Mouse (Mus musculus) stomach, embryonic 15.5 days (tissue): ENCODE results near the gene Serping1. TPM values are rescaled to one million over a fixed set of nuclear protein-coding genes. Genes with fewer than 3 reads are reported as not detected.
"Not testable (repeated sequence)": the region's sequence is repeated elsewhere in the genome, so short reads cannot be mapped to it uniquely, and the experiment has no call there.

ENCODE experiments used
- ATAC-seq: fragments of 200-750 bp; cut with Nextera tagmentation; 2 replicates; pipeline ENCODE4 v1.8.0; 2017; ENCODE audit warnings: low read depth, moderate number of reproducible peaks, moderate TSS enrichment; ENCODE audit not compliant: insufficient read depth, low FRiP score
- H3K27ac ChIP-seq: fragments of 300-500 bp; sonication (generic); 2 replicates; pipeline ENCODE4 v1.5.1; 2015; ENCODE audit warnings: mild to moderate bottlenecking, inconsistent platforms
- H3K27me3 ChIP-seq: fragments of 300-500 bp; sonication (generic); replicated peaks from 2 replicates; pipeline ENCODE4 v1.6.1; 2015; ENCODE audit warnings: inconsistent platforms
- H3K36me3 ChIP-seq: fragments of 300-500 bp; sonication (generic); 2 replicates; pipeline ENCODE4 v1.6.1; 2015; ENCODE audit warnings: inconsistent platforms
- H3K4me1 ChIP-seq: fragments of 300-500 bp; sonication (generic); 2 replicates; pipeline ENCODE4 v1.6.1; 2015; ENCODE audit warnings: inconsistent platforms
- H3K4me2 ChIP-seq: fragments of 300-500 bp; sonication (generic); 2 replicates; pipeline ENCODE4 v1.6.1; 2015; ENCODE audit warnings: mild to moderate bottlenecking, inconsistent platforms
- H3K4me3 ChIP-seq: fragments of 300-500 bp; sonication (generic); replicated peaks from 2 replicates; pipeline ENCODE4 v1.5.1; 2015; ENCODE audit warnings: inconsistent platforms
- H3K9ac ChIP-seq: fragments of 300-500 bp; sonication (generic); 2 replicates; pipeline ENCODE4 v1.6.1; 2015; ENCODE audit warnings: inconsistent platforms
- H3K9me3 ChIP-seq: fragments of 300-500 bp; sonication (generic); 2 replicates; pipeline ENCODE4 v1.6.1; 2016; ENCODE audit warnings: inconsistent platforms
- WGBS: fragments of 180-500 bp; shearing (Covaris S2); methylation state at CpG from one replicate; pipeline ENCODE4 v1.1.7; 2015; 5-methylcytosine and 5-hydroxymethylcytosine counted together
- polyA plus RNA-seq: library from polyadenylated mRNA; unstranded; fragments of >200 nt; fragmentation: Nextera tagmentation; extraction: Ambion mirVana; gene quantifications from 2 replicates; pipeline ENCODE4 v1.2.1, GENCODE M21; 2015

Serping1 gene
- polyA plus RNA-seq, 1 experiment from 2014 or later, result 79.6 TPM

- Histone ChIP-seq H3K27ac (no peak overlapping the region), H3K4me1 (peaks cover 75% of the 10 kb centered on the region), H3K27me3 (0 out of 2 replicates have a peak, but pooled peaks cover 3% of the 10 kb centered on the region), H3K9me3 (no peaks in the 10 kb centered on the region), H3K9ac (no peak overlapping the region), H3K4me3 (peak overlapping the region; percentile 12), H3K36me3 (peaks cover 10% of the 10 kb centered on the region; the same call in 1 of the 2 replicates), H3K4me2 (peak overlapping the region; percentile 69)
- 5% methylated on average over 27 of the region's 27 CpGs for WGBS
- no peak for ATAC-seq
Measured at GRCm38 (mm10) chr2:84736312-84737161, 38.7 kb downstream of the Serping1 start.

- Histone ChIP-seq H3K9ac (peak overlapping the region; percentile 13; the same call in 1 of the 2 replicates), H3K4me2 (peak overlapping the region; percentile 69), H3K4me3 (peak overlapping the region; percentile 45), H3K27ac (no peak overlapping the region; the same call in 1 of the 2 replicates), H3K36me3 (0 out of 2 replicates have a peak, but pooled peaks cover 5% of the 10 kb centered on the region), H3K27me3 (0 out of 2 replicates have a peak, but pooled peaks cover 3% of the 10 kb centered on the region), H3K4me1 (peaks cover 65% of the 10 kb centered on the region), H3K9me3 (no peaks in the 10 kb centered on the region)
- 11% methylated on average over 7 of the region's 7 CpGs for WGBS
- ATAC-seq, result peak; percentile 85
Measured at GRCm38 (mm10) chr2:84735346-84735920, 39.8 kb downstream of the Serping1 start.

- Histone ChIP-seq H3K9me3 (no peaks in the 10 kb centered on the region), H3K4me1 (peaks cover 60% of the 10 kb centered on the region), H3K9ac (peak overlapping the region; percentile 13; the same call in 1 of the 2 replicates), H3K36me3 (0 out of 2 replicates have a peak, but pooled peaks cover 2% of the 10 kb centered on the region), H3K27ac (no peak overlapping the region), H3K4me2 (peak overlapping the region; percentile 69), H3K4me3 (peak overlapping the region; percentile 45), H3K27me3 (0 out of 2 replicates have a peak, but pooled peaks cover 3% of the 10 kb centered on the region)
- 3% methylated on average over 2 of the region's 2 CpGs for WGBS
- no peak for ATAC-seq
Measured at GRCm38 (mm10) chr2:84734919-84735318, 40.3 kb downstream of the Serping1 start.

GRCm38 (mm10) chr2:84734351-84734864 is 40.8 kb downstream of the Serping1 start:
- Histone ChIP-seq H3K4me1 (peaks cover 56% of the 10 kb centered on the region), H3K4me2 (peak overlapping the region; percentile 69), H3K27me3 (0 out of 2 replicates have a peak, but pooled peaks cover 3% of the 10 kb centered on the region), H3K9ac (peak overlapping the region; percentile 13; the same call in 1 of the 2 replicates), H3K9me3 (no peaks in the 10 kb centered on the region), H3K4me3 (peak overlapping the region; percentile 45), H3K36me3 (no peaks in the 10 kb centered on the region), H3K27ac (no peak overlapping the region; the same call in 1 of the 2 replicates)
- WGBS, result under 1% methylated on average over 11 of the region's 11 CpGs
- no peak for ATAC-seq

- peak; percentile 24; the same call in 1 of the 2 replicates for ATAC-seq
- Histone ChIP-seq H3K9me3 (no peaks in the 10 kb centered on the region), H3K27ac (no peak within 1 kb of the TSS; the same call in 1 of the 2 replicates), H3K36me3 (no peaks in the 10 kb centered on the region), H3K4me1 (peaks cover 53% of the 10 kb centered on the region), H3K4me2 (peak within 1 kb of the TSS; percentile 69), H3K27me3 (0 out of 2 replicates have a peak, but pooled peaks cover 3% of the 10 kb centered on the region), H3K4me3 (peak within 1 kb of the TSS; percentile 45), H3K9ac (peak within 1 kb of the TSS; percentile 13; the same call in 1 of the 2 replicates)
- WGBS, result 1% methylated on average over 8 of the region's 8 CpGs
Measured at GRCm38 (mm10) chr2:84733579-84734300, 41.5 kb downstream of the Serping1 start, which contains the start of gene Ypel4. Ypel4 (plus strand) TSS chr2:84734058.

GRCm38 (mm10) chr2:84732394-84732793 is 42.9 kb downstream of the Serping1 start:
- ATAC-seq, result no peak
- Histone ChIP-seq H3K9me3 (no peaks in the 10 kb centered on the region), H3K36me3 (no peaks in the 10 kb centered on the region), H3K4me1 (peaks cover 40% of the 10 kb centered on the region), H3K4me2 (no peak overlapping the region), H3K4me3 (no peak overlapping the region), H3K9ac (no peak overlapping the region), H3K27me3 (0 out of 2 replicates have a peak, but pooled peaks cover 3% of the 10 kb centered on the region), H3K27ac (no peak overlapping the region)
- 74% methylated on average over 1 of the region's 1 CpGs for WGBS

GRCm38 (mm10) chr2:84731206-84731605 is 44.0 kb downstream of the Serping1 start:
- Histone ChIP-seq H3K9me3 (no peaks in the 10 kb centered on the region), H3K9ac (no peak overlapping the region), H3K4me3 (no peak overlapping the region), H3K27me3 (0 out of 2 replicates have a peak, but pooled peaks cover under 1% of the 10 kb centered on the region), H3K4me1 (peaks cover 34% of the 10 kb centered on the region), H3K36me3 (no peaks in the 10 kb centered on the region), H3K4me2 (no peak overlapping the region), H3K27ac (no peak overlapping the region)
- ATAC-seq, result no peak
- WGBS, result 77% methylated on average over 3 of the region's 3 CpGs

- not testable (repeated sequence) for H3K36me3 ChIP-seq, H3K4me3 ChIP-seq, H3K27me3 ChIP-seq, H3K9me3 ChIP-seq, H3K9ac ChIP-seq, H3K27ac ChIP-seq, H3K4me2 ChIP-seq, ATAC-seq
- peaks cover 13% of the 10 kb centered on the region for H3K4me1 ChIP-seq
- WGBS, result 77% methylated on average over 5 of the region's 5 CpGs
Measured at GRCm38 (mm10) chr2:84728191-84728590, 47.1 kb downstream of the Serping1 start.

GRCm38 (mm10) chr2:84727172-84727858 is 47.9 kb downstream of the Serping1 start, which contains the start of gene Clp1:
Clp1 (minus strand) TSS chr2:84727350.
- peak within 1 kb of the TSS; percentile 76 for H3K4me2 ChIP-seq
- ATAC-seq, result peak; percentile 97
- under 1% methylated on average over 39 of the region's 39 CpGs for WGBS
- H3K9me3 ChIP-seq, result no peaks in the 10 kb centered on the region
- H3K27me3 ChIP-seq, result no peaks in the 10 kb centered on the region
- H3K4me3 ChIP-seq, result peak within 1 kb of the TSS; percentile 50
- peaks cover 13% of the 10 kb centered on the region for H3K4me1 ChIP-seq
- H3K9ac ChIP-seq, result peak within 1 kb of the TSS; percentile 39; the same call in 1 of the 2 replicates
- peak within 1 kb of the TSS; percentile 92 for H3K27ac ChIP-seq
- peaks cover 9% of the 10 kb centered on the region; the same call in 1 of the 2 replicates for H3K36me3 ChIP-seq

- H3K36me3 ChIP-seq, result peaks cover 10% of the 10 kb centered on the region; the same call in 1 of the 2 replicates
- WGBS, result 2% methylated on average over 9 of the region's 9 CpGs
- no peak for ATAC-seq
- H3K4me2 ChIP-seq, result peak overlapping the region; percentile 76
- H3K9ac ChIP-seq, result peak overlapping the region; percentile 24; the same call in 1 of the 2 replicates
- no peak overlapping the region for H3K27ac ChIP-seq
- no peaks in the 10 kb centered on the region for H3K9me3 ChIP-seq
- peaks cover 13% of the 10 kb centered on the region for H3K4me1 ChIP-seq
- peak overlapping the region; percentile 50 for H3K4me3 ChIP-seq
- no peaks in the 10 kb centered on the region for H3K27me3 ChIP-seq
Measured at GRCm38 (mm10) chr2:84726716-84727115, 48.5 kb downstream of the Serping1 start.
